ENCODE assay signal across 26 mouse cellular contexts in genomic region chr17:31288999-31289726, GRCm38 (mm10). TPM values are rescaled to one million over a fixed set of nuclear protein-coding genes. Genes with fewer than 3 reads are reported as not detected.
DNase-seq lines count a peak whose midpoint lies in the region; ATAC-seq and TF ChIP-seq lines count a peak whose summit lies in the region.
"Had no signal": no experiment of that assay in that cellular context is flagged by ENCODE, and none has a peak within 500 bp of the region (broad histone marks: within the 10 kb centered on the region; RNA-seq: fewer than 3 reads in every experiment).

No protein-coding gene starts in this region.

- DNase-seq in MEL (ENCODE audit: low read depth, low spot score), result peak; percentile 67
- no peak for DNase-seq in embryonic facial prominence, embryonic 10.5 days (ENCODE audit: low spot score)
- DNase-seq in thymus, postnatal 4 days, result no peak
- no peak for DNase-seq in spleen, postnatal 4 days (ENCODE audit: low spot score in 2 of 2)
- DNase-seq: adrenal gland, postnatal 25 days; cerebellum, adult 9-10 months; gastrocnemius, postnatal 14 days; kidney, adult 18-20 months; kidney, postnatal 36 days; lung, embryonic 14.5 days; lung, postnatal 14 days; retina, postnatal 1 day; right cerebral cortex, postnatal 14 days; thymus, adult 18-20 months; thymus, postnatal 25 days had no signal

- H3K9ac ChIP-seq in MEL (ENCODE audit: control insufficient read depth, low read depth, low read length, poor library complexity, severe bottlenecking), result peak overlapping the region; percentile 29
- H3K9ac ChIP-seq: forebrain, embryonic 13.5 days; limb, embryonic 15.5 days; liver, embryonic 14.5 days; lung, embryonic 14.5 days; midbrain, embryonic 13.5 days had no signal

- TF ChIP-seq EP300 in MEL (IDR thresholded peaks at IDR 0.05; ENCODE audit: low read depth in 1 of 2, low read length in 2 of 2), result no peak

- H3K79me2 ChIP-seq in MEL (ENCODE audit: control insufficient read depth, insufficient read depth, low read length, poor library complexity), result no peaks in the 10 kb centered on the region; the same call in 1 of the 2 replicates

- ATAC-seq in neutrophil, adult 5-6 weeks (ENCODE audit: extremely low read depth, insufficient number of reproducible peaks, low FRiP score, poor library complexity, severe bottlenecking), result 0 out of 2 replicates have a peak, but pooled peaks have one; percentile 25
- no peak for ATAC-seq in activated CD4-positive, CD25-positive, alpha-beta regulatory T cell, adult 4 months
- ATAC-seq: forebrain, embryonic 13.5 days; hindbrain, embryonic 16.5 days; midbrain, embryonic 13.5 days had no signal

- H3K27me3 ChIP-seq in E14TG2a.4 (ENCODE audit: insufficient read depth, low read length) (no peaks in the 10 kb centered on the region), MEL (ENCODE audit: control insufficient read depth in 1 of 2, insufficient read depth in 2 of 2, low read length in 2 of 2) (no peaks in the 10 kb centered on the region)
- no peaks in the 10 kb centered on the region for H3K27me3 ChIP-seq in embryonic facial prominence, embryonic 10.5 days (replicated peaks; ENCODE audit: low read depth, poor library complexity, severe bottlenecking)
- H3K27me3 ChIP-seq: forebrain, embryonic 13.5 days; limb, embryonic 15.5 days; midbrain, embryonic 13.5 days had no signal

- TF ChIP-seq CTCF in E14TG2a.4 (conservative IDR thresholded peaks at IDR 0.05; ENCODE audit: low read length) (no peak), MEL (IDR thresholded peaks at IDR 0.05 in 2 of 3, conservative IDR thresholded peaks at IDR 0.05 in 1 of 3; ENCODE audit: control insufficient read depth in 1 of 3, insufficient read depth in 1 of 3, low read depth in 2 of 3, low read length in 3 of 3, poor library complexity in 1 of 3, severe bottlenecking in 1 of 3) (no peak)

- H3K36me3 ChIP-seq in E14TG2a.4 (ENCODE audit: insufficient read depth, low read length), result no peaks in the 10 kb centered on the region
- H3K36me3 ChIP-seq in MEL (ENCODE audit: control insufficient read depth in 1 of 2, insufficient read depth in 2 of 2, low read length in 2 of 2), result peaks cover 0 to 7% of the 10 kb centered on the region in 2 experiments; a peak in 2 of 4 replicates
- H3K36me3 ChIP-seq in embryonic facial prominence, embryonic 10.5 days (replicated peaks), result no peaks in the 10 kb centered on the region
- H3K36me3 ChIP-seq: limb, embryonic 10.5 days; limb, embryonic 15.5 days; midbrain, embryonic 13.5 days had no signal

- no peak for TF ChIP-seq POLR2A in MEL (IDR thresholded peaks at IDR 0.05; ENCODE audit: control insufficient read depth in 1 of 2, insufficient read depth in 1 of 2, low read depth in 1 of 2, low read length in 2 of 2, poor library complexity in 1 of 2)

- H3K4me3 ChIP-seq in E14TG2a.4 (replicated peaks; ENCODE audit: low read length) (peak overlapping the region; percentile 56), MEL (ENCODE audit: control insufficient read depth in 1 of 2, insufficient read depth in 1 of 2, low read depth in 2 of 2, low read length in 2 of 2) (peak overlapping the region; percentile 28 to 72)
- H3K4me3 ChIP-seq in embryonic facial prominence, embryonic 10.5 days, result no peak overlapping the region
- H3K4me3 ChIP-seq: forebrain, embryonic 13.5 days; layer of hippocampus, adult 2 months; limb, embryonic 10.5 days; limb, embryonic 15.5 days; midbrain, embryonic 13.5 days had no signal

- TF ChIP-seq RAD21 in MEL (IDR thresholded peaks at IDR 0.05; ENCODE audit: low read depth, low read length), result no peak

- no peaks in the 10 kb centered on the region for H3K9me3 ChIP-seq in E14TG2a.4 (ENCODE audit: low read length)
- no peaks in the 10 kb centered on the region for H3K9me3 ChIP-seq in MEL (replicated peaks; ENCODE audit: insufficient read depth, low read length)
- no peaks in the 10 kb centered on the region for H3K9me3 ChIP-seq in embryonic facial prominence, embryonic 10.5 days
- H3K9me3 ChIP-seq: forebrain, embryonic 13.5 days; limb, embryonic 10.5 days; limb, embryonic 15.5 days; midbrain, embryonic 13.5 days had no signal

- 60% methylated on average over 7 of the region's 7 CpGs for WGBS in embryonic facial prominence, embryonic 10.5 days

- H3K4me1 ChIP-seq in E14TG2a.4 (replicated peaks; ENCODE audit: low read depth, low read length), result peaks cover 57% of the 10 kb centered on the region
- H3K4me1 ChIP-seq in MEL (ENCODE audit: control insufficient read depth in 1 of 2, insufficient read depth in 2 of 2, low read length in 2 of 2), result peaks cover 4 to 22% of the 10 kb centered on the region in 2 experiments; a peak in 3 of 4 replicates
- peaks cover 4% of the 10 kb centered on the region for H3K4me1 ChIP-seq in embryonic facial prominence, embryonic 10.5 days
- H3K4me1 ChIP-seq: limb, embryonic 15.5 days had no signal

- 0 out of 2 replicates have a peak overlapping the region, but pooled peaks have one; percentile 9 for H3K27ac ChIP-seq in MEL (ENCODE audit: control insufficient read depth, low read depth, low read length)
- 0 out of 2 replicates have a peak overlapping the region, but pooled peaks have one; percentile 10 for H3K27ac ChIP-seq in embryonic facial prominence, embryonic 10.5 days (replicated peaks)
- H3K27ac ChIP-seq: forebrain, embryonic 13.5 days; layer of hippocampus, adult 2 months; limb, embryonic 10.5 days; limb, embryonic 15.5 days; liver, embryonic 14.5 days; midbrain, embryonic 13.5 days had no signal

TF ChIP-seq in MEL, 35 proteins besides CTCF, POLR2A, EP300 and RAD21:
- peak; percentile 94 for TF ChIP-seq UBTF (IDR thresholded peaks at IDR 0.05; ENCODE audit: borderline replicate concordance, insufficient read depth, low read depth, low read length)
- peak; percentile 66; the same call in 1 of the 2 replicates for TF ChIP-seq TBP (IDR thresholded peaks at IDR 0.05; ENCODE audit: low read depth, low read length)
- TF ChIP-seq MAX (IDR thresholded peaks at IDR 0.05; ENCODE audit: low read length), result no peak

RNA-seq across cellular contexts. Expression of gene Slc37a1, which starts 2.6 kb away (rescaled TPM):
- 10.3 and 15.0 TPM in 2 replicates for total RNA-seq in MEL (2012; rRNA removed)
- 10 to 100 TPM in 1 of 2 experiments, not detected in 1; 14.2 TPM for polyA plus RNA-seq in MEL (2012; ENCODE audit: insufficient read depth in 1 of 2, insufficient read length in 2 of 2, low read depth in 1 of 2, low replicate concordance in 2 of 2, missing spikeins in 1 of 2)
- 5.3 and 7.7 TPM in 2 replicates for polyA plus RNA-seq in embryonic facial prominence, embryonic 10.5 days (2016; fragmentation: Nextera tagmentation; extraction: Ambion mirVana)
- total RNA-seq in neutrophil, adult 5-6 weeks (2017), result 19.5 and 19.6 TPM in 2 replicates
- polyA plus RNA-seq in activated CD4-positive, CD25-positive, alpha-beta regulatory T cell, adult 4 months (2017; shearing (Covaris generic)), result 10 to 100 TPM; 20.5 to 26.2 TPM

RNA-seq across cellular contexts. Expression of gene Rsph1, which starts 12.0 kb away (rescaled TPM):
- total RNA-seq in MEL (2012; rRNA removed), result 1.3 and 2.0 TPM in 2 replicates
- polyA plus RNA-seq in MEL (2012; ENCODE audit: insufficient read depth in 1 of 2, insufficient read length in 2 of 2, low read depth in 1 of 2, low replicate concordance in 2 of 2, missing spikeins in 1 of 2), result 1 to 10 TPM in 1 of 2 experiments, not detected in 1; 3.6 TPM
- polyA plus RNA-seq in embryonic facial prominence, embryonic 10.5 days (2016; fragmentation: Nextera tagmentation; extraction: Ambion mirVana), result 1.8 and 2.1 TPM in 2 replicates
- 1.4 TPM in 2 replicates for total RNA-seq in neutrophil, adult 5-6 weeks (2017)
- 1 to 10 TPM in 1 of 2 experiments, under 1 TPM in 1; 0.86 to 2.7 TPM for polyA plus RNA-seq in activated CD4-positive, CD25-positive, alpha-beta regulatory T cell, adult 4 months (2017; shearing (Covaris generic))
- total RNA-seq: CH12.LX had no signal
